Mouse (Mus musculus): ENCODE data around the gene Gm8947. TPM values are rescaled to one million over a fixed set of nuclear protein-coding genes. Genes with fewer than 3 reads are reported as not detected.
A peak's percentile ranks its signal among the peaks of the same experiment; 100 is the strongest.
"Not testable (repeated sequence)": the region's sequence is repeated elsewhere in the genome, so short reads cannot be mapped to it uniquely, and the experiment has no call there.

Gm8947 gene
- not detected in 2 replicates for polyA plus RNA-seq (2015; fragmentation: Nextera tagmentation; extraction: Ambion mirVana)

DNA sequence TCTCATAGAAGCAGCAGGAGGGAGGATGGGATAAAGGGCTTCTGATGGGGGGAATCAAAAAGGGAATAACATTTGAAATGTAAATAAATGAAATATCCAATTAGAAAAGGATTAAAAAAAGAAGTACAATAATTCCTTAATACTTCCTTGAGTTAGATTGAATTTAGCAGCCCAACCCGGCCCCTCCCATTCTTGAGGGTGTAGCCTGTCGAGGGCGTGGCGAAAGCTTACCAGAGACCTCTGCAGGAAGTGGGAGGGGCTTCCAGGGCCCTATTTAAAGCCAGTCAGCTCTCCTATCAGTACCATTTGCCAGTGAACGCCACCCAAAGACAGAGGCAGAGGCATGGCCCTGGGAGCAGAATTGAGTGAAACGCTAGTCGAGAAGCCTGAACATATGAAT is at the start of gene Gm8947:
Gm8947 (plus strand) TSS at position 302 of the 400 bp plus-strand sequence.
- DNase-seq (ENCODE audit: low spot score): not testable (repeated sequence)

DNA sequence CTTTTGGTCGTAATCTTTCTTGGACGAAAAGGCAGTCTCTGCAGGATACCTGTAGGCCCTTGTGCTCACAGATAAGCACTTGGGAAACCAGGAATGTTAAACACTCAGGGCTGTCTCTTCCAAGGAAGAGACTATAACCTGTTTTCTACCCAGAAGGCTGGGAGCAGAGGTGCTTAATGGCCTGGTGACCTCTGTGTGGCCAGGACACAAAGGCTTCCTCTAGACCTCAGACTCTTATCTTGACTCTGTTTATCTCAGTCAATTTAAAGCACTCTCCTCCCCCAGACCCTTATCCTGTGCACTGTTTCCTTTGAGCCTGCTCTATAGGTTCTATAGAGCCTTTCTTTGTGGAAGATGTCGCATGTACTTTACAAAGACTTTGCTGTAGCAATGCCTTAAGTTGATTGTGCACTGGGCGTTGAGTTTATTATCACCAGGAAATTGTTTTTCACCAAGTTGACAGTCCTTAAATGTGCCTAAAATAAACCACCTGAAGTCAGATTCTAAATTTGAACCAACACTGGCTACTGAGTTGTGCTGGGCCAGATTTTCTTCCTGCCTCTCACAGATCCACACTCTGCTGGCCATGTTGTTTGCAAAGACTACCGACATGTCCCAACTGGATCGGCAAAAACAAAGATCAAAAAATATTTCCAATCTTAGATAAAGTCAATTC is 47.6 kb upstream of the Gm8947 start:
- no peak for DNase-seq (ENCODE audit: low spot score)

GRCm38 (mm10) chr1:151147801-151148200 is 44.4 kb upstream of the Gm8947 start:
- no peak for DNase-seq (ENCODE audit: low spot score)

GRCm38 (mm10) chr1:151150211-151150610 is 42.0 kb upstream of the Gm8947 start:
- no peak for DNase-seq (ENCODE audit: low spot score)

DNA sequence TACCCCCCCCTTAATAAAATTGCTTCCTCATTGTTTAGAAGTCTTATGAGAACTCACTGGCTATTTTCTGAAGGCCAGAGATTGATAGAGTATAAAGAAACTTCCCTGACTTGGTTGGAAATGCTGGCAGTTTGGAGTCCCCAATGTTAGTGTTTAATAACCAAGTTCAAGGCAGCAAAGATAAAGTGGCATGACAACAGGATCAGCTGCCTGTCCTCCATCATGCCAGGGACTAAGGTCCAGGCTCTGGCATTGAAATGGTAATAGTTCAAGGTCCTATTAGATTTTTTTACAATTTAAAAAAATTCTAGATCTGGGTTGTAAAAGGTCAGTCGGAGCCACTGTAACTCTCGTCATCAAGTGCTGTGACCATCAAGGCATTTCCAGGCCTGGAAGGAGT is 41.1 kb upstream of the Gm8947 start:
- DNase-seq (ENCODE audit: low spot score): no peak

GRCm38 (mm10) chr1:151153056-151153652 is 39.0 kb upstream of the Gm8947 start:
- no peak for DNase-seq (ENCODE audit: low spot score)

DNA sequence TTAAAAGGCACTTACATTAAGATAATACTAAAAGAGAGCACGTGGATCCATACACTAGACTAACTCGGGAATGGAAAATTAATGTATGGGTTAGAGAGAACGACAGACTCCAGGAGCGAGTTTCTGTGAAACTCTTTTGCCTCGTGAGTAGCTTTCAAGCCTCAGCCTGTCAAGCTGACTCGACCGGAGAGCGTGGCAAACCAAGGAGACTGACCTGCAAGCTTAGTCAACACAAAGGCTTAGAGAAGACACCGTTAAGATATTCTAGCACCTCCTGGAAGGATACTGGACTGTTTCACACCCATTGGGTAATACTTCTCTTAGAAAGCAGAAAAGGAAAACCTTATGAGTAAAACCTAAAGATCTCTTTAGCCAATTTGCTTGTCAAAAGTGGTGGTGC is 38.0 kb upstream of the Gm8947 start:
- not testable (repeated sequence) for DNase-seq (ENCODE audit: low spot score)

- no peak for DNase-seq (ENCODE audit: low spot score)
These were observed 36.0 kb upstream of the Gm8947 start for GRCm38 (mm10) chr1:151156129-151156528.

DNA sequence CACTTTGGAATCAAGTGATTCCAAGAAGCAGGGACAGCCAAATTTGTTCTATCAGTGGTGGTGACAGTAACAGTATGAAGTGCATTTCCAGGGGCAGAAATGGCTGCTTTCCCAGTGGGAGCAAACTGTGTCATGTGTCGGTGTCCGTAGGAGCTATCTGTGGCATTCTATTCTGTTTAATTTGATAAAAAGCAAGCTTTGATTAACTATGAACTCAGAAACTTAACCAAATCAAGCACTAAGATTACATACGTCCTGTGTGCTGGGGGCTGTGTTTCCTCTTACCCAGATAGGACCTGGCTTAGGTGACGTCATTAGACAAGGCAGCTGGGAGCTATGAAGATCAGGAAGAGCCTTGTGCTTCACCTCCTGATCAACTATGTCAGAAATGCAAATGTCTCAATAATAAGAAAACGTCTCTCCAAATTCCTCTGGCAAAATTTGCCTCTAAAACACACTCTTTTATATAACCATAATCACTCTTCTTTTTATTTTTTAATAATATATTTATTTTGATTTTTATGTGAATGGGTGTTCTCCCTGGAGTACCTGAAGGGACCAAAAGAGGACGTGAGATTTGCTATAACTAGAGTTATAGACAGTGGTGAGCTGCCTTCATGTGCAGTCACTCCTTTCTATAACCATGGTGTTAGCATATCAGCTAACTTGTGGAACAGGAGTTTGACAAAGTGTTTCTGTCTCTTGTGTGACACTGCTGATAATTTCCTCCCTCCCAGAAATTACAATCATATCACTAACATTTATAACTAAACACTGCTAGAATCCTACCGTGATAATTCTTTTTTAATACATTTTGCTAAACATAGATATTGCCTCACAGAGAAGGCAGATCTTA is 35.2 kb upstream of the Gm8947 start:
- no peak for DNase-seq (ENCODE audit: low spot score)

- no peak for DNase-seq (ENCODE audit: low spot score)
These were observed 34.0 kb upstream of the Gm8947 start for GRCm38 (mm10) chr1:151157963-151158856.

DNA sequence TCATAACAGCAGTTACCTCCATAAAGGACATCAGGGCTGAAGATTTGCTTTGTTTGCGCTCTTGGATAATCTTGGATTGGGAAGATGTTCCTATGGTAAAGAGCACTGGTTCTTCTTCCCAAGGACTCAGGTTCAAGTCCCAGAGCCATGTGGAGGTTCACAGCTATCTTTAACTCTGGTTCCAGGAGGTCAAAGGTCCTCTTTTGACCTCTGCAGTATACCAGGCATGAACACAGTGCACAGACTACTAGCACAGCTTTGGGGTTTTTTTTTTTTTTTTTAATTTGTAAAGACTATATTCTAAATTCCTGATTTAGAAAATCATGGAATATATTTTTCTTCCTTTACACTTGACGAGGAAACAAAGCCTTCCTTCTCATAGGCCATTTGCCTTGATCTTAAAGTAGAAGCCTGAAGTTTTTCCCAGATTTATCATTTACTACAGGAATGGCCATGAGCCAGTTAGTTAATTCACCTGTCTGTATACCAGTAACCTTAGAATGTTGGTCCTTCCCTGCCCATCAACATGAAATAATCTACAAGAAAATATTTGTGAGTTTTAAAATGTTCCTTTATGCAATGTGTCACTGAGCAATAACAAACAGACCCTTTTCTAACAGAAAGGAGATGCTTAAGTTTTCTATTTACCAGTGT is 33.2 kb upstream of the Gm8947 start:
- no peak for DNase-seq (ENCODE audit: low spot score)

DNA sequence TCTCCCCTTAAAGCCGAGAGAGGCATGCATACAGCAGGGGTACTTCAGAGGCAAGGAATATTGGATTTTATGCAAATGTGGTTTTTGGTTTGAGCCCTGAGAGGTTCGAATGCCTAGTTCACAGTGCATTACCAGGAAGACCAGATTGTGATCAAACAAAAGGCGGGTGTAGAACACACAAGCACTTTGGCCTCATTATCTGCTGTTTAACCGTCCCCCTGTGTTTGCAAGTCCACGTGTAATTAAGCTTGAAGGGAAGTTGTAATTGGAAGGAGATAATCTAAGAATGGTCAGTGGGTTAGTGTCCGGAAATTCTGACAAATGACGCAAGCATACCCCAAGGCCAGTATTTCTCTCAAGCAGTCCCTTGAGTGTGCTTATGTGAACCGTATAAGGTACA is 26.1 kb upstream of the Gm8947 start:
- no peak for DNase-seq (ENCODE audit: low spot score)

GRCm38 (mm10) chr1:151167297-151168047 is 24.7 kb upstream of the Gm8947 start:
- peak; percentile 42 for DNase-seq (ENCODE audit: low spot score)

- DNase-seq (ENCODE audit: low spot score): no peak
These were observed 23.5 kb upstream of the Gm8947 start for GRCm38 (mm10) chr1:151168637-151169036.

DNA sequence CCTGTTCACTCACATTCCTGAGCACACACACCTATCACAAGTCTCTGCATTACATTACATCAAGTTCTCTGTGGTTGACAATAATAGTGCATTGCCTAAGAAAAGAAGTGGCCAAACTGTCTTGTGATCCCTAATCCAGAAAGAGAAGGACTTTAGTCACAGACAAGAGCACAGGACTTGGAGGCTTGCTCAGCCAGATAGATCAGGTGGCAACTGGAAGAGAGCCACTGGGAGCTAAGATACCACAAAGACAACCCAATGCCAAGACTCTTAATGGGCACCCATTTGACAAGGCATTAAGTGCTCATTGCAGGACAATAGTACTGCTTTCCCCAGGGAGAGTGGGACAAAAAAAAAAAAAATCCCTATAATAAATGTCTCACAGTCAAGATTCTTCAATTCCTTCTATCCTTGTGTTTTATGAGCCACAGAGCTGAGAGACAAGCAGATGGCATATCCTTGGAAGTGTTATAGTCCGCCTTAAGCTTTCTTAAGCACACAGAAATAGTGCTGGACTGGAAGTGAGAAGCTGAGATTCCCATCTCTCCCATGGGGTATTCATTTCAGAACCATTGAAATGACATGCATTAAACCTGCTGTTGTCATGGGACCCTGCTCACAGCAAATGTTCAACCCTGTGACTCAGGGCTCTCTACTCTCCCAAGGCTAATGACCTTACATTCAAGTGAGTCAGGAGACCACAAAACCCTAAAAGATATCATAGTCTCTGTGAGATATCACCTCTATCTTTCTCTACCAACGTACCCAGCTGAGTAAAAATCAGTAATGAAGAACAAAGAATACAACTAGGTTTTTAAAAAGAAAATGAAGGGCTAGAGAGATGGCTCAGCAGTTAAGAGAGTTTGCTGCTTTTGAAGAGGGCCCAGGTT is 20.4 kb upstream of the Gm8947 start:
- no peak for DNase-seq (ENCODE audit: low spot score)

DNA sequence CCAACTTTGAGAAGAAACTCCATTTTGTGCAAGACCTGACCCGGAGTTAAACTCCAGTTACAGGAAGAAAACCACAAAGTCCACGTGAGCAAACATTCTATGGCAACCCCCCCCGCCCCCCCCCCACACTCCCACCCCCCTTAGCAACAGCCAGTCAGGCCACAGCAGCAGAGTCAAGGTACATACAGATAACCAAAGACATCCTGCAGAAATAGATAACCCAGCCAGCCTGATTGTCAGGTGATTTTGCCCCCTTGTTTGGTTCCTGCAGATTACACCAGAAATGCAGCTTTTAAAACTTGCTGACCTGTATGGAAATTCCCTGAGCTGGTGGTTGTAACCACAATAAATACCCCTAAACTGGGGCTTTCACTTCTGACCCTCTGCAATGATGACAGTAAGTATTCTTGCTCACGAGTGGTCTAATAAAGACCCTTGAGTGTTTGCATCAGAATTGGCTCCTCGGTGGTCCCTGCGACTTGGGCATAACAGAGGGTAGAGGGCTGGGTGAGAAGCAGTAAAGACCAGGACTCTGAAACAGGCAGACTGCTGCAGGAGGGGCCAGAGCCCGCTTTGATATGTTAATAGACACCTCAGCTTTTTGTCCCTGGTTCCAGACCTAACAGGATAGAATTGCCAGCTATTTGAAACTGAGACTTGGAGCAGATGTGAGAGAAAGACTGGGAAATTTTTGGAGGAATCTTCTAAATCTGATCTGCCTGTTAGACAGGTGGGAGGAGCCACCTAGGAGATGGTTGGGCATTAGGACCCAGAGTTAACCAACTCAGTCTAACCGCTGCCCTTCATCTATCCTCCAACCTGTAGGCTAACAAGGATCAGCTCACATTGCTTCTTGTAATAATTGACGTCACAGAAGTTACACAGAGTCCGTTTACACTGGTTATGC is 14.9 kb upstream of the Gm8947 start:
- peak; percentile 71 for DNase-seq (ENCODE audit: low spot score)

- DNase-seq (ENCODE audit: low spot score): no peak
These were observed 14.3 kb upstream of the Gm8947 start for GRCm38 (mm10) chr1:151177937-151178271.

- no peak for DNase-seq (ENCODE audit: low spot score)
These were observed 13.6 kb upstream of the Gm8947 start for GRCm38 (mm10) chr1:151178505-151179083.

Measured in thymus, postnatal 0 days (tissue).